Mouse (Mus musculus) bone marrow, adult 2 months (tissue): ENCODE measurements around the gene Coq5. TPM values are rescaled to one million over a fixed set of nuclear protein-coding genes. Genes with fewer than 3 reads are reported as not detected.

Experiments
- H3K27ac ChIP-seq: fragments of 200-500 bp; 2 replicates; pipeline ENCODE4 v1.5.1; 2012; ENCODE audit warnings: low read depth, mild to moderate bottlenecking, control low read depth, inconsistent platforms, low read length; ENCODE audit not compliant: control insufficient read depth, poor library complexity, insufficient read depth
- H3K4me1 ChIP-seq: fragments of 200-500 bp; 2 replicates; pipeline ENCODE4 v1.6.1; 2011; ENCODE audit warnings: low read length; ENCODE audit not compliant: control insufficient read depth, insufficient read depth
- H3K4me3 ChIP-seq: fragments of 200-500 bp; replicated peaks from 2 replicates; pipeline ENCODE3; 2011; ENCODE audit warnings: mild to moderate bottlenecking, low read depth, low read length, control low read depth; ENCODE audit not compliant: control insufficient read depth
- CTCF ChIP-seq: fragments of 200-500 bp; IDR thresholded peaks from 2 replicates; pipeline ENCODE4 v1.5.1; 2011; ENCODE audit warnings: low read length, control low read depth; ENCODE audit not compliant: control insufficient read depth, insufficient read depth
- POLR2A ChIP-seq: fragments of 200-500 bp; IDR thresholded peaks from 2 replicates; pipeline ENCODE4 v1.6.1; 2011; ENCODE audit warnings: low read depth, mild to moderate bottlenecking, control low read depth, low read length, borderline replicate concordance; ENCODE audit not compliant: control insufficient read depth
- WGBS: fragments of 180-500 bp; shearing (Covaris S2); methylation state at CpG from one replicate; pipeline ENCODE4 v1.1.7; 2018; 5-methylcytosine and 5-hydroxymethylcytosine counted together
- polyA plus RNA-seq: library from polyadenylated mRNA; stranded (reverse); fragments of >200 nt; gene quantifications from 2 replicates; pipeline ENCODE4 v1.2.4, GENCODE M21; 2011; ENCODE audit warnings: low replicate concordance; ENCODE audit not compliant: missing spikeins, insufficient read depth, insufficient read length

The Coq5 gene
- polyA plus RNA-seq, 1 experiment = 32.9 TPM

DNA sequence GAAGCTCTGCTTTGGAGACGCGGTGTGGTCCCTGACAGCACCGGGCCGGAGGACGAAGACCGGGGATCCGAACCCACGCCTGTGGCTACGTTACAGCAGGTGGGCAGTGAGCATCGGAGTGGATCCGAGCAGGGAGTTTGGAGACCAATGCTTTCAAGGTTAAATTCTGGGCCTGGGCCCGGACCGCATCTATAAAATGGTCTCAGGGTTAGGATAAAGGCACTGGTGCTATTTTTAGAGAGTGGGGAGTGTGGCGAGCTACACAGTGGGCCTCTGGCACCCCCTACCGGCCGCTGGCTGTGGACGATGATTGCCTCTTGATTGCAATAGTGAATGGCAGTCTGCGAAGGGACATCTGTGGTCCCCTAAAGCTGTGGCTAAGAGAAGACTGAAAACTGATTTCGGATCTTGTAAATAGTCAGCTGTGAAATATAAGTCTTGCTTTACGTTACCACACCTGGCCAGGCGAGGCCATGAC is 43.6 kb upstream of the Coq5 start, which contains the start of gene Pop5:
TSS of gene Pop5 (plus strand) at position 51 of the 478 bp plus-strand sequence.
- TF ChIP-seq CTCF (peak; percentile 94), POLR2A (peak; percentile 33; the same call in 1 of the 2 replicates)
- Histone ChIP-seq H3K4me3 (peak within 1 kb of the TSS; percentile 56), H3K27ac (no peak within 1 kb of the TSS), H3K4me1 (no peaks in the 10 kb centered on the region; the same call in 1 of the 2 replicates)
- under 1% methylated on average over 21 of the region's 21 CpGs for WGBS

DNA sequence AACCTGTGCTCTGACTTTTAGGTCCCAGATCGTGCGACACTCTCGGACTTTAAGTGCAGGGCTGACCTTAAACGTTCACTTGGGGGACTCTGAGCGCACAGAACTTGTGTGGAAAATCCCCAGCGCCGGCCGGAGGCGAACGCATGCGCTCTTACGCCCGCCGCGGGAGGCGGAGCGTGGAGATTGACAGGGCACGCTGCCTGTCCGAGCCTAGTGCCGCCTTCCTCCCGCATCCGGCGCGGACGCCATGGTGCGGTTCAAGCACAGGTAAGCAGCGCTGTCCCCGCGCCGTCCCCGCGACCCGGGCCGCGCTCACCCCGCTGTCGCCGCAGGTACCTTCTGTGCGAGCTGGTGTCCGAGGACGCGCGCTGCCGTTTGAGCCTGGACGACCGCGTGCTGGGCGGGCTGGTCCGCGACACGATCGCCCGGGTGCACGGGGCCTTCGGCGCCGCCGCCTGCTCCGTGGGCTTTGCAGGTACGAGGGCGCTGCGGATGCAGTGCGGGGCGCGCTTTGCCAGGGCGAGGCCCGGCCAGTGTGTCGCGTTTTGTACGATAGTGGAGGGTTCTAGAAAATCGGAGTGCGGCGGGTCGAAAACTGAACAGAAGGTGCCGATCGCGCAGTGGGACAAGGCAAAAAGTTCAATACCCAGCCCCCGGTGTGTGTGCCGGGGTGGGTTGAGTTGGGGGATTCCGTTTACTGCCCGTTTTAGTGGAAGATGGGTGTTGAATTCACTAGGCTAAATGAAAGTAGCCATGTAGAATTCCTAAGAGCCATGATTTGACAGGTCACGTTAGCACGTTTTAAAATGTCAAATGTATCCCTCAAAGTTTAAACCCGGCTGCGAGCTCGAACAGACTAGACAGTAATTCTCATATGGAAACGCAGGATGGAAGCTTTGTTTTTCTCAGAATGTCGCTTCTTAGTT is 41.4 kb upstream of the Coq5 start:
- TF ChIP-seq POLR2A (peak; percentile 83; the same call in 1 of the 2 replicates), CTCF (no peak)
- H3K4me1 ChIP-seq = no peaks in the 10 kb centered on the region; the same call in 1 of the 2 replicates
- H3K4me3 ChIP-seq = peak overlapping the region; percentile 96
- under 1% methylated on average over 88 of the region's 88 CpGs for WGBS
- H3K27ac ChIP-seq = peak overlapping the region; percentile 58; the same call in 1 of the 2 replicates

DNA sequence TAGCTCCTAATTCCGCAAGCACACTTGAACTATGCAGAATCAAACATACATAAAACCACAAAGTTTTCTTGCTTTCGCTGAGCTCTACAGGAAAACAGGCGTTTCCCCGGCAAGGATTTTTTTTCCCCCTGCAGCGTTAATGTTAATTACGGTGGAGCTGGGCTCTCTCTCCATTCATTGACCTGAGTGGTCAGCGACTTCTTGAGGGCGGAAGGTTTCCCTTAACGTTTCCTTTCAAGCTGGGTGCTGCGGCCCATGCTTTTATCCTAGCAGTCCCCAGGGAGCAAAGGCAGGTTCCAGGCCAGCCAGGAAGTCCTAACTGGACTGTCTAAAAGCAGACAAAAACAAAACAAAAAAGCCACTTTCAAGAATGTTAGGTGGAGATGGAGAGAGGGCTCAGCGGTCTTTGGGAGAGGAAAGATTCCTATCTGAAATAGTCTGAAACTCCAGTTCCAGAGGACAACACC is 40.7 kb upstream of the Coq5 start:
- no peak overlapping the region for H3K27ac ChIP-seq

DNA sequence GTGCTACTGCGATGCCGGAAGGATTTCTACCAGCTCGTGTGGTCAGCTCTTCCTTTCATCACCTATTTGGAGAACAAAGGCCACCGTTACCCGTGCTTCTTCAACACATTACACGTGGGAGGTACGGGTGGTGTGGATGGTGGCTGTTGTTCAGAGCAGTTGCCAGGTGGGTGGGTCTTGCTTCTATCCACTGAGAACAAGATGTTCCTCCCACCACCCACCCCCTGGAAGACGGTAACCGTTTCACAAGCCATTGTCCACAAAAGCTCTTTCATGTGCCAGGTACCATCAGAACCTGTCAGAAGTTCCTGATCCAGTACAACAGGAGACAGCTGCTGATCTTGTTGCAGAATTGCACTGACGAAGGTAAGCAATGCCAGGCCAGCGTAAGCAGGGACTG is 39.3 kb upstream of the Coq5 start:
- no peak overlapping the region for H3K27ac ChIP-seq
- no peak for TF ChIP-seq CTCF
- TF ChIP-seq POLR2A = no peak
- no peak overlapping the region for H3K4me3 ChIP-seq
- 87% methylated on average over 11 of the region's 11 CpGs for WGBS
- no peaks in the 10 kb centered on the region; the same call in 1 of the 2 replicates for H3K4me1 ChIP-seq

More for the DNA sequence above, 40.7 kb upstream of the Coq5 start:
- Histone ChIP-seq H3K4me3 (peak overlapping the region; percentile 12), H3K4me1 (no peaks in the 10 kb centered on the region; the same call in 1 of the 2 replicates)
- 13% methylated on average over 11 of the region's 11 CpGs for WGBS
- TF ChIP-seq POLR2A = no peak
- TF ChIP-seq CTCF = no peak

DNA sequence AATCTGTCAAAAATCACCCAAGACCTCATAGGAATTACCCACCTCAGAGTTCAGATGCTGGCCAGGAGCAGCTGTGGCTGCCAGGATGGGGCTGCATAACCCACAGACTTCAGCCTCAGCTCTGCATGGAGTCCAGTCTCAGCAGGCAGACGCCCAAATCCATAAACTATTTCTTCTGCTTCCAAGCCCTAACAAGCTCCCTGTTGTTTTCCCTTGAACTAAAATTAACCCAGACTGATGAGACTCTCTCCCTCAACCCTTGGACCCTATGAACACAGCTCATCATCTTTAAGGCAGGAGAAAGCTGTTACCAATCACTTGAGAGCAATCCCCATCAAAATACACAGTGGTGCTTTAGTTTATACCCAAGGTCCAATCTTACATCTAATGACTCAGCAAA is 24.0 kb upstream of the Coq5 start:
- WGBS = 92% methylated on average over 1 of the region's 1 CpGs

DNA sequence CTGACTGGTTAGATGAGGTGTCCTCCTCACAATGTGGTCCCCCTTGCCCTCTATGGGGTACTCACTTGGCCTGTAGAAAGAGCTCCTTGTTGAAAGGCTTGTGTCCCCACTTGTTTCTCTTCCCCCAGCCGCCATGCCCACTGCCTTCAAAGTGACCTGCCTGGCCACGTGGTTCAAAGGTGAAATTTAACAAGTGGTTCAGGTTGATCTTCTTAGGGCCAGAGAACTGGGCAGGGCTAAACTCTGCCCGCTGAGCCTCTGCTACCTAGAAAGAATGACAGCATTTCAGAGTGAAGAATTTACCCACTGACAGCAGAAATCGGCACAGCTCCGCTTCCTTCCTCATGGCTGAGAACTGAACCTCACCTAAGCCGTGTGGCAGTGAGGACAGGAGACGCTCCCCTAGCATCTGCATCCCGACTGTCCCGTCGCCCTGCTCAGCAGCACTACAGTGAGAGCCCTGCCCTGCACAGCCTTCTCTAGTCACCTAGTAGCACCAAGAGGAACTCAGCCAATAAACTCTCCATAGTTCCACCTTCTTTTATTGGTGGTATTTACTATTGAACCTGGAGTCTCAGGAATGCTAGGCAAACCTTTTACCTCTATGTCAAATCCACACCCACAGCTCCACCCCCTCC is 22.4 kb upstream of the Coq5 start:
- Histone ChIP-seq H3K4me3 (no peak overlapping the region), H3K4me1 (no peaks in the 10 kb centered on the region; the same call in 1 of the 2 replicates), H3K27ac (no peak overlapping the region)
- 92% methylated on average over 10 of the region's 10 CpGs for whole genome bisulfite sequencing
- TF ChIP-seq CTCF = no peak
- TF ChIP-seq POLR2A = no peak

More for the DNA sequence above, 24.0 kb upstream of the Coq5 start:
- H3K27ac ChIP-seq = no peak overlapping the region
- TF ChIP-seq CTCF = no peak
- TF ChIP-seq POLR2A = no peak
- H3K4me3 ChIP-seq = no peak overlapping the region
- H3K4me1 ChIP-seq = no peaks in the 10 kb centered on the region

DNA sequence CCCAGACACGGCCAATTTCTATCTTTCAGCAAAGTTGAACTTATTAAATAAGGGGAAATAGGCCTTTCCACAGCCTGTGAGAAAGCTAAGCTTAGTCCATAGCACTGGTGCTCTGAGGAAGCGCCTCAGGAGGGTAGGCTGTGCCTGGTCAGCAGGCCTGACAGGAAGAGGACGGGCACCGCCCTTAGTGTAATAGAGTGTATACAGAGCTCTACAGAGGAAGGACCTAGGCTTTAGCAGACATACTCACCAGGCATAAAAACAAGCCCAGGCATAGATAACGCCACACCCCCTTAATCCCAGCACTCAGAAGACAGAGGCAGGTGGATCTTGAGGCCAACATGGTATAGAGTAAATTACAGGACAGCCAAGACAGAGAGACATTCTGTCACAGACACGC is 19.1 kb upstream of the Coq5 start:
- Histone ChIP-seq H3K4me1 (peaks cover 3% of the 10 kb centered on the region; the same call in 1 of the 2 replicates), H3K27ac (no peak overlapping the region), H3K4me3 (no peak overlapping the region)
- 84% methylated on average over 6 of the region's 6 CpGs for WGBS
- no peak for TF ChIP-seq POLR2A
- TF ChIP-seq CTCF = no peak

DNA sequence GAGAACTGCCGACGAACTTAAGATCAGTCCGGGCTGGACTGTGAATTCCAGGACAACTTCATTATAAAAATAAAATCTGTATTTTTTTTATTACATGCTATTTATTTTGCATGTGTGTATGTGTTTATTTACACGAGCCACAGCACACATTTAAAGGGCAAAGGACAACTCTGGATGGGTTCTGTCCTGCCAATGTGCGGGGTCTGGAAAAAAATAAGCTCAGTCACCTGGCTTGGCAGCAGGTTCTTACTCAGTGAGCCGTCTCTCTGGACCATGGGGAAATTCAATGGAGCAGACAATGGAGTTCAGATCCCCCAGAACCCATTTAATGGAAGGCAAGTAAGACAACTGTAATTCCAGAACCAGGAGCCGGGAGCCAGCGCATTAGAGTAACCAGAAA is 18.3 kb upstream of the Coq5 start:
- no peak overlapping the region for H3K27ac ChIP-seq
- 93% methylated on average over 8 of the region's 8 CpGs for WGBS
- H3K4me3 ChIP-seq = no peak overlapping the region
- TF ChIP-seq POLR2A = no peak
- no peak for TF ChIP-seq CTCF
- H3K4me1 ChIP-seq = peaks cover 7% of the 10 kb centered on the region; the same call in 1 of the 2 replicates
